Mouse (Mus musculus): ENCODE results near the gene Nrp1.

- no peak for TF ChIP-seq CTCF (IDR thresholded peaks at IDR 0.05; ENCODE audit: control insufficient read depth, insufficient read depth, low read length)
- no peak for TF ChIP-seq POLR2A (IDR thresholded peaks at IDR 0.05; ENCODE audit: borderline replicate concordance, control insufficient read depth, low read depth, low read length)
These were observed 3.0 kb downstream of the Nrp1 start for GRCm38 (mm10) chr8:128361343-128361870.
